In the genomic region with DNA sequence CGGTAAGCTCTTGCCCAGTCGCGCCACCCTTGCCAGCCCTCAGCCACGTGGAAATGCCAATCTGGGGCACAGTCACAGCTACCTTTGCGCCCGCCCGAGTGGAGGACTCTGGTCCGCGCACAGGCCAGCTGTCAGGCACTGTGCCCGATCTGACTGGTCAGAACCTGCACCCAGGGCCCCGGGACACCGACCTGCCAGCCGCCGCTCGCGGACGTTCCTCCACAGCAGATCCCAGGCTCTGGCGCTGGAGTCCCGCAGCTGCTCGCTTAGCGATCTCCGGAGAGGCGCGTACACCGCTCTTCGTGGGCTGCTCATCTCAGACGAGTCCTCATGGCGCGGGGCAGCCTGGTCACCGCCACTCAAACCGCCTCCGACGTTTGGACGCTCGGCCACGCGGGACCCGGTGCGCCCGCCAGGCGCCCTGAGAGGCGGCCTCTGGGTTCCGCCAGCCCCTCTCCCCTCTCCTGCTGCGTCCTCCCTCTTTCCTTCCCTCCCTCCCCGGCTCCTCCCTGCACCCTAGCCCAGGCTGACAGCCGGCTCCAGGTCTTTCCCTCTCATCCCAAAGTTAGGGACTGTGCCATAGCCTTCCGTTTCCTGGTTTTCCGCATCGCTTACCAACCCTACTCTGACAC, we compare ENCODE assay signal across 8 mouse cellular contexts. TPM values are rescaled to one million over a fixed set of nuclear protein-coding genes. Genes with fewer than 3 reads are reported as not detected.
DNase-seq lines count a peak whose midpoint lies in the region; ATAC-seq and TF ChIP-seq lines count a peak whose summit lies in the region.

A gene (minus strand): TSS at position 437 of the 632 bp plus-strand sequence.

- ATAC-seq in embryonic facial prominence, embryonic 15.5 days (ENCODE audit: insufficient number of reproducible peaks, low FRiP score, low TSS enrichment, low read depth), result peak; percentile 86
- ATAC-seq in heart, embryonic 13.5 days (ENCODE audit: extremely low read depth, insufficient number of reproducible peaks, low FRiP score, low TSS enrichment), result no peak; the same call in 1 of the 2 replicates
- peak; percentile 95 for ATAC-seq in kidney, embryonic 16.5 days (ENCODE audit: low FRiP score, low TSS enrichment)
- peak; percentile 32; the same call in 1 of the 2 replicates for ATAC-seq in liver, embryonic 14.5 days (ENCODE audit: insufficient read depth)
- peak; percentile 83 for ATAC-seq in neural tube, embryonic 13.5 days (ENCODE audit: low read depth)
- ATAC-seq in erythroid progenitor cell, adult 5-6 weeks (replicated peaks; ENCODE audit: low FRiP score, poor library complexity, severe bottlenecking), result no peak

- H3K36me3 ChIP-seq in thymus, adult 2 months (ENCODE audit: control insufficient read depth, insufficient read depth, low read length), result no peaks in the 10 kb centered on the region
- no peaks in the 10 kb centered on the region for H3K36me3 ChIP-seq in embryonic facial prominence, embryonic 15.5 days
- no peaks in the 10 kb centered on the region for H3K36me3 ChIP-seq in heart, embryonic 13.5 days
- no peaks in the 10 kb centered on the region for H3K36me3 ChIP-seq in kidney, embryonic 16.5 days (ENCODE audit: insufficient read depth, low read length)
- H3K36me3 ChIP-seq in liver, embryonic 14.5 days (replicated peaks; ENCODE audit: control insufficient read depth, insufficient read depth, low read depth), result no peaks in the 10 kb centered on the region
- no peaks in the 10 kb centered on the region for H3K36me3 ChIP-seq in neural tube, embryonic 13.5 days

- DNase-seq in thymus, adult 2 months, result no peak
- no peak for DNase-seq in thymus, postnatal 10 days (ENCODE audit: low spot score in 2 of 2)
- no peak for DNase-seq in liver, embryonic 14.5 days (ENCODE audit: low read depth in 3 of 3, low spot score in 3 of 3)

- H3K4me1 ChIP-seq in thymus, adult 2 months (replicated peaks; ENCODE audit: control insufficient read depth, insufficient read depth, low read length), result no peaks in the 10 kb centered on the region
- peaks cover 12% of the 10 kb centered on the region for H3K4me1 ChIP-seq in embryonic facial prominence, embryonic 15.5 days
- H3K4me1 ChIP-seq in heart, embryonic 13.5 days, result peaks cover 13% of the 10 kb centered on the region
- peaks cover 10% of the 10 kb centered on the region; the same call in 1 of the 2 replicates for H3K4me1 ChIP-seq in kidney, embryonic 16.5 days (ENCODE audit: insufficient read depth, low read length)
- no peaks in the 10 kb centered on the region for H3K4me1 ChIP-seq in liver, embryonic 14.5 days (replicated peaks; ENCODE audit: control insufficient read depth in 2 of 2, insufficient read depth in 2 of 2, low read length in 1 of 2)
- H3K4me1 ChIP-seq in neural tube, embryonic 13.5 days (replicated peaks), result peaks cover 14% of the 10 kb centered on the region

- H3K9ac ChIP-seq in embryonic facial prominence, embryonic 15.5 days, result peak within 1 kb of the TSS; percentile 65
- H3K9ac ChIP-seq in heart, embryonic 13.5 days, result peak within 1 kb of the TSS; percentile 84
- H3K9ac ChIP-seq in kidney, embryonic 16.5 days (replicated peaks; ENCODE audit: low read length), result peak within 1 kb of the TSS; percentile 64
- peak within 1 kb of the TSS; percentile 18; the same call in 1 of the 2 replicates for H3K9ac ChIP-seq in liver, embryonic 14.5 days (replicated peaks)
- H3K9ac ChIP-seq in neural tube, embryonic 13.5 days, result peak within 1 kb of the TSS; percentile 78

- H3K27ac ChIP-seq in thymus, adult 2 months (ENCODE audit: control insufficient read depth, insufficient read depth, low read length), result no peak within 1 kb of the TSS
- H3K27ac ChIP-seq in embryonic facial prominence, embryonic 15.5 days (replicated peaks), result peak within 1 kb of the TSS; percentile 7; the same call in 1 of the 2 replicates
- H3K27ac ChIP-seq in heart, embryonic 13.5 days (replicated peaks), result no peak within 1 kb of the TSS
- H3K27ac ChIP-seq in kidney, embryonic 16.5 days (ENCODE audit: low read length), result no peak within 1 kb of the TSS
- no peak within 1 kb of the TSS for H3K27ac ChIP-seq in liver, embryonic 14.5 days
- H3K27ac ChIP-seq in neural tube, embryonic 13.5 days (replicated peaks), result no peak within 1 kb of the TSS

- no peak for TF ChIP-seq CTCF in thymus, adult 2 months (IDR thresholded peaks at IDR 0.05; ENCODE audit: borderline replicate concordance, control insufficient read depth, extremely low read depth, insufficient read depth, low read length, poor library complexity)
- no peak for TF ChIP-seq CTCF in liver, embryonic 14.5 days (IDR thresholded peaks at IDR 0.05; ENCODE audit: low read depth)

- peak within 1 kb of the TSS; percentile 99 for H3K4me2 ChIP-seq in embryonic facial prominence, embryonic 15.5 days (replicated peaks)
- H3K4me2 ChIP-seq in heart, embryonic 13.5 days, result peak within 1 kb of the TSS; percentile 99
- H3K4me2 ChIP-seq in kidney, embryonic 16.5 days (replicated peaks; ENCODE audit: low read depth, low read length), result peak within 1 kb of the TSS; percentile 74
- peak within 1 kb of the TSS; percentile 63 for H3K4me2 ChIP-seq in liver, embryonic 14.5 days (ENCODE audit: low read depth)
- peak within 1 kb of the TSS; percentile 97 for H3K4me2 ChIP-seq in neural tube, embryonic 13.5 days

- no peaks in the 10 kb centered on the region for H3K9me3 ChIP-seq in embryonic facial prominence, embryonic 15.5 days (replicated peaks)
- H3K9me3 ChIP-seq in heart, embryonic 13.5 days, result no peaks in the 10 kb centered on the region
- H3K9me3 ChIP-seq in kidney, embryonic 16.5 days (ENCODE audit: low read length), result no peaks in the 10 kb centered on the region
- no peaks in the 10 kb centered on the region for H3K9me3 ChIP-seq in liver, embryonic 14.5 days (ENCODE audit: control insufficient read depth, low read length)
- no peaks in the 10 kb centered on the region for H3K9me3 ChIP-seq in neural tube, embryonic 13.5 days

- H3K27me3 ChIP-seq in thymus, adult 2 months (ENCODE audit: control insufficient read depth, insufficient read depth, low read length), result no peaks in the 10 kb centered on the region; the same call in 1 of the 2 replicates
- peaks cover 8% of the 10 kb centered on the region for H3K27me3 ChIP-seq in embryonic facial prominence, embryonic 15.5 days
- peaks cover 31% of the 10 kb centered on the region for H3K27me3 ChIP-seq in heart, embryonic 13.5 days (replicated peaks)
- no peaks in the 10 kb centered on the region for H3K27me3 ChIP-seq in kidney, embryonic 16.5 days (ENCODE audit: insufficient read depth, low read length)
- peaks cover 17% of the 10 kb centered on the region for H3K27me3 ChIP-seq in liver, embryonic 14.5 days (ENCODE audit: control insufficient read depth, insufficient read depth, low read length)
- H3K27me3 ChIP-seq in neural tube, embryonic 13.5 days, result peaks cover 17% of the 10 kb centered on the region

- 4% methylated on average over 49 of the region's 49 CpGs for WGBS in thymus, adult 2 months
- WGBS in embryonic facial prominence, embryonic 15.5 days, result under 1% methylated on average over 49 of the region's 49 CpGs
- under 1% methylated on average over 48 of the region's 49 CpGs for WGBS in heart, embryonic 13.5 days
- WGBS in kidney, embryonic 16.5 days, result under 1% methylated on average over 49 of the region's 49 CpGs
- 1% methylated on average over 48 of the region's 49 CpGs for WGBS in liver, embryonic 14.5 days (ENCODE audit: insufficient replicate concordance)
- WGBS in neural tube, embryonic 13.5 days, result under 1% methylated on average over 49 of the region's 49 CpGs

- H3K4me3 ChIP-seq in thymus, adult 2 months (ENCODE audit: control insufficient read depth, insufficient read depth, low read length), result peak within 1 kb of the TSS; percentile 7
- H3K4me3 ChIP-seq in embryonic facial prominence, embryonic 15.5 days (replicated peaks), result peak within 1 kb of the TSS; percentile 58
- H3K4me3 ChIP-seq in heart, embryonic 13.5 days, result peak within 1 kb of the TSS; percentile 67
- H3K4me3 ChIP-seq in kidney, embryonic 16.5 days (ENCODE audit: low read length), result peak within 1 kb of the TSS; percentile 69
- peak within 1 kb of the TSS; percentile 34 to 49 for H3K4me3 ChIP-seq in liver, embryonic 14.5 days (ENCODE audit: insufficient read depth in 1 of 2, low read depth in 2 of 2, low read length in 2 of 2)
- peak within 1 kb of the TSS; percentile 56 for H3K4me3 ChIP-seq in neural tube, embryonic 13.5 days

- no peak for TF ChIP-seq POLR2A in thymus, adult 2 months (IDR thresholded peaks at IDR 0.05; ENCODE audit: control insufficient read depth, extremely low read depth, insufficient read depth, low read length, poor library complexity)

- TF ChIP-seq EP300 in liver, embryonic 14.5 days (IDR thresholded peaks at IDR 0.05; ENCODE audit: low read depth), result no peak

RNA-seq across cellular contexts. Expression of the gene that starts here (rescaled TPM):
- polyA plus RNA-seq in thymus, adult 2 months (2012; rRNA removed), result 1.4 and 1.9 TPM in 2 replicates
- polyA plus RNA-seq in embryonic facial prominence, embryonic 15.5 days (2015; fragmentation: Nextera tagmentation; extraction: Ambion mirVana), result 9.0 and 10.7 TPM in 2 replicates
- polyA plus RNA-seq in heart, embryonic 13.5 days (2015; fragmentation: Nextera tagmentation; extraction: Ambion mirVana), result 3.8 and 4.7 TPM in 2 replicates
- polyA plus RNA-seq in kidney, embryonic 16.5 days (2015; fragmentation: Nextera tagmentation; extraction: Ambion mirVana), result 12.0 and 12.2 TPM in 2 replicates
- polyA plus RNA-seq in liver, embryonic 14.5 days (2012; rRNA removed), result 0.93 and 1.1 TPM in 2 replicates
- 0.48 and 0.56 TPM in 2 replicates for polyA plus RNA-seq in liver, embryonic 14.5 days (2014; fragmentation: Nextera tagmentation; extraction: Ambion mirVana)
- polyA plus RNA-seq in neural tube, embryonic 13.5 days (2015; fragmentation: Nextera tagmentation; extraction: Ambion mirVana), result 8.5 and 10.0 TPM in 2 replicates
- not detected in 2 replicates for total RNA-seq in erythroid progenitor cell, adult 5-6 weeks (2015; ENCODE audit: low replicate concordance)
- 0.26 TPM in 1 of 2 replicates, not detected in the other for total RNA-seq in erythroid progenitor cell, adult 5-6 weeks (2017; ENCODE audit: low replicate concordance)

Comparison
In these comparisons a context has a peak if more than half of its experiments do, and no peak if none do; other contexts are left out.
1. H3K4me3 ChIP-seq: peak in every context shown above with its lines; median percentile 69 in kidney, embryonic 16.5 days; 67 in heart, embryonic 13.5 days; 58 in embryonic facial prominence, embryonic 15.5 days; 56 in neural tube, embryonic 13.5 days; 42 in liver, embryonic 14.5 days; 7 in thymus, adult 2 months.
2. ATAC-seq: peak in embryonic facial prominence, embryonic 15.5 days (single experiment), kidney, embryonic 16.5 days (single experiment), liver, embryonic 14.5 days (single experiment) and neural tube, embryonic 13.5 days (single experiment); none in heart, embryonic 13.5 days (single experiment) and erythroid progenitor cell, adult 5-6 weeks (single experiment).
3. H3K9ac ChIP-seq: peak in every context shown above with its lines; median percentile 84 in heart, embryonic 13.5 days; 78 in neural tube, embryonic 13.5 days; 65 in embryonic facial prominence, embryonic 15.5 days; 64 in kidney, embryonic 16.5 days; 18 in liver, embryonic 14.5 days.
4. Peak in every context shown above with its lines, with median percentiles within 50 percentile points of each other: H3K4me2 ChIP-seq.